ENCODE assay signal across 8 mouse cellular contexts in the genomic region with DNA sequence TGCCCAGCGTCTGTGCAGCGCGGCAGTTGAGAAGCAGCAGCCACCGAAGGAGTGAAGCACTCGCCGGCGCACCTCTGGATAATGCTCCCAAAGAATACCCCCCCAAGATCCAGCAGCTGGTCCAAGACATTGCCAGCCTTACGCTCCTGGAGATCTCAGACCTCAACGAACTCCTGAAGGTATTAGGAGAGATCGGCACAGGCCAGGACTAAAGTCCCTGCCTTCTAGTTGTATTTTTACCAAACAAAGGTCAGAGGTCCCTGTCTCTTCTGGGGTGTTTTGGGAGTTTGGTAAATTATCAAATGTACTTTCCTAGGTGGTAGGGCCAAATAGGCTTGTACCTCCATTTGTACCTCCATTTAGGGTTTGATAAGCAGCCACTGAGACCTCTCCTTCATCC. TPM values are rescaled to one million over a fixed set of nuclear protein-coding genes. Genes with fewer than 3 reads are reported as not detected.
DNase-seq lines count a peak whose midpoint lies in the region; ATAC-seq lines count a peak whose summit lies in the region.

No protein-coding gene starts in this region.

- WGBS in heart, embryonic 15.5 days = 4% methylated on average over 10 of the region's 10 CpGs
- WGBS in embryonic facial prominence, embryonic 11.5 days = 10% methylated on average over 10 of the region's 10 CpGs
- 11% methylated on average over 10 of the region's 10 CpGs for WGBS in midbrain, embryonic 14.5 days

- ATAC-seq in heart, embryonic 15.5 days (replicated peaks; ENCODE audit: insufficient number of reproducible peaks, insufficient read depth, low FRiP score, low read depth) = no peak
- no peak for ATAC-seq in embryonic facial prominence, embryonic 11.5 days (replicated peaks; ENCODE audit: insufficient number of reproducible peaks, low FRiP score, low TSS enrichment, low read depth)
- no peak for ATAC-seq in midbrain, embryonic 14.5 days (ENCODE audit: low FRiP score, low TSS enrichment)

- peak overlapping the region; percentile 73 for H3K4me2 ChIP-seq in heart, embryonic 15.5 days
- H3K4me2 ChIP-seq in embryonic facial prominence, embryonic 11.5 days (ENCODE audit: low read depth, low read length) = peak overlapping the region; percentile 76
- peak overlapping the region; percentile 92 for H3K4me2 ChIP-seq in midbrain, embryonic 14.5 days (ENCODE audit: low read length)

- no peaks in the 10 kb centered on the region for H3K27me3 ChIP-seq in heart, embryonic 15.5 days
- H3K27me3 ChIP-seq in embryonic facial prominence, embryonic 11.5 days (ENCODE audit: control insufficient read depth, insufficient read depth, low read length) = no peaks in the 10 kb centered on the region
- no peaks in the 10 kb centered on the region for H3K27me3 ChIP-seq in midbrain, embryonic 14.5 days (ENCODE audit: control insufficient read depth, insufficient read depth, low read length)

- no peak for DNase-seq in heart, adult 11 months
- no peak for DNase-seq in embryonic facial prominence, embryonic 11.5 days (ENCODE audit: low spot score)
- peak; percentile 77 to 82 for DNase-seq in kidney, adult 8-10 months
- no peak for DNase-seq in midbrain, embryonic 14.5 days
- DNase-seq in right cerebral cortex, postnatal 4 days = no peak
- DNase-seq in MN1 (ENCODE audit: low spot score) = no peak
- no peak for DNase-seq in left cerebral cortex, adult 9 months (ENCODE audit: low spot score in 2 of 2)

- H3K4me1 ChIP-seq in heart, embryonic 15.5 days (replicated peaks) = peaks cover 31% of the 10 kb centered on the region
- H3K4me1 ChIP-seq in embryonic facial prominence, embryonic 11.5 days (ENCODE audit: control insufficient read depth, insufficient read depth, low read length) = 0 out of 2 replicates have a peak, but pooled peaks cover 4% of the 10 kb centered on the region
- peaks cover 17% of the 10 kb centered on the region for H3K4me1 ChIP-seq in midbrain, embryonic 14.5 days (ENCODE audit: control insufficient read depth, insufficient read depth, low read length)

- H3K4me3 ChIP-seq in heart, embryonic 15.5 days = peak overlapping the region; percentile 78
- peak overlapping the region; percentile 85 for H3K4me3 ChIP-seq in embryonic facial prominence, embryonic 11.5 days (ENCODE audit: low read depth, low read length)
- H3K4me3 ChIP-seq in midbrain, embryonic 14.5 days (replicated peaks; ENCODE audit: low read depth, low read length) = peak overlapping the region; percentile 98

- H3K9ac ChIP-seq in heart, embryonic 15.5 days = peak overlapping the region; percentile 94
- H3K9ac ChIP-seq in embryonic facial prominence, embryonic 11.5 days (replicated peaks; ENCODE audit: low read length) = peak overlapping the region; percentile 71
- H3K9ac ChIP-seq in midbrain, embryonic 14.5 days (replicated peaks; ENCODE audit: low read length) = peak overlapping the region; percentile 84

- peaks cover 62% of the 10 kb centered on the region for H3K36me3 ChIP-seq in heart, embryonic 15.5 days
- peaks cover 18% of the 10 kb centered on the region for H3K36me3 ChIP-seq in embryonic facial prominence, embryonic 11.5 days (replicated peaks; ENCODE audit: control insufficient read depth, insufficient read depth, low read depth, low read length)
- peaks cover 66% of the 10 kb centered on the region for H3K36me3 ChIP-seq in midbrain, embryonic 14.5 days (ENCODE audit: control insufficient read depth, insufficient read depth, low read length)

- peak overlapping the region; percentile 89 for H3K27ac ChIP-seq in heart, embryonic 15.5 days
- H3K27ac ChIP-seq in embryonic facial prominence, embryonic 11.5 days (replicated peaks; ENCODE audit: low read depth, low read length) = no peak overlapping the region
- 0 out of 2 replicates have a peak overlapping the region, but pooled peaks have one; percentile 92 for H3K27ac ChIP-seq in midbrain, embryonic 14.5 days (replicated peaks; ENCODE audit: low read depth, low read length)

- no peaks in the 10 kb centered on the region for H3K9me3 ChIP-seq in heart, embryonic 15.5 days (replicated peaks)
- no peaks in the 10 kb centered on the region for H3K9me3 ChIP-seq in embryonic facial prominence, embryonic 11.5 days (replicated peaks; ENCODE audit: control insufficient read depth, low read length)
- no peaks in the 10 kb centered on the region for H3K9me3 ChIP-seq in midbrain, embryonic 14.5 days (ENCODE audit: control insufficient read depth, low read length)

RNA-seq across cellular contexts. Expression of gene Mrpl12, which starts 0.8 kb away (rescaled TPM):
- 203 and 218 TPM in 2 replicates for polyA plus RNA-seq in heart, embryonic 15.5 days (2015; fragmentation: Nextera tagmentation; extraction: Ambion mirVana)
- 161 and 162 TPM in 2 replicates for polyA plus RNA-seq in embryonic facial prominence, embryonic 11.5 days (2014; fragmentation: Nextera tagmentation; extraction: Ambion mirVana)
- polyA plus RNA-seq in midbrain, embryonic 14.5 days (2014; fragmentation: Nextera tagmentation; extraction: Ambion mirVana) = 113 and 151 TPM in 2 replicates

RNA-seq across cellular contexts. Expression of gene Slc25a10, which starts 6.4 kb away (rescaled TPM):
- polyA plus RNA-seq in heart, embryonic 15.5 days (2015; fragmentation: Nextera tagmentation; extraction: Ambion mirVana) = 32.1 and 45.0 TPM in 2 replicates
- 46.9 and 53.6 TPM in 2 replicates for polyA plus RNA-seq in embryonic facial prominence, embryonic 11.5 days (2014; fragmentation: Nextera tagmentation; extraction: Ambion mirVana)
- 23.6 and 28.4 TPM in 2 replicates for polyA plus RNA-seq in midbrain, embryonic 14.5 days (2014; fragmentation: Nextera tagmentation; extraction: Ambion mirVana)

RNA-seq across cellular contexts. Expression of gene Arl16, which starts 17.8 kb away (rescaled TPM):
- polyA plus RNA-seq in heart, embryonic 15.5 days (2015; fragmentation: Nextera tagmentation; extraction: Ambion mirVana) = 26.7 and 37.5 TPM in 2 replicates
- polyA plus RNA-seq in embryonic facial prominence, embryonic 11.5 days (2014; fragmentation: Nextera tagmentation; extraction: Ambion mirVana) = 52.3 and 60.5 TPM in 2 replicates
- polyA plus RNA-seq in midbrain, embryonic 14.5 days (2014; fragmentation: Nextera tagmentation; extraction: Ambion mirVana) = 48.8 and 56.9 TPM in 2 replicates

RNA-seq across cellular contexts. Expression of gene Ccdc137, which starts 27.3 kb away (rescaled TPM):
- 22.1 and 26.5 TPM in 2 replicates for polyA plus RNA-seq in heart, embryonic 15.5 days (2015; fragmentation: Nextera tagmentation; extraction: Ambion mirVana)
- polyA plus RNA-seq in embryonic facial prominence, embryonic 11.5 days (2014; fragmentation: Nextera tagmentation; extraction: Ambion mirVana) = 26.7 and 28.5 TPM in 2 replicates
- polyA plus RNA-seq in midbrain, embryonic 14.5 days (2014; fragmentation: Nextera tagmentation; extraction: Ambion mirVana) = 17.8 and 19.9 TPM in 2 replicates

RNA-seq across cellular contexts. Expression of gene Oxld1, which starts 27.4 kb away (rescaled TPM):
- polyA plus RNA-seq in heart, embryonic 15.5 days (2015; fragmentation: Nextera tagmentation; extraction: Ambion mirVana) = 18.1 and 21.4 TPM in 2 replicates
- polyA plus RNA-seq in embryonic facial prominence, embryonic 11.5 days (2014; fragmentation: Nextera tagmentation; extraction: Ambion mirVana) = 12.2 and 13.0 TPM in 2 replicates
- polyA plus RNA-seq in midbrain, embryonic 14.5 days (2014; fragmentation: Nextera tagmentation; extraction: Ambion mirVana) = 11.2 and 12.5 TPM in 2 replicates

Comparison
In these comparisons a context has a peak if more than half of its experiments do, and no peak if none do; other contexts are left out.
1. DNase-seq: peak in kidney, adult 8-10 months (2 of 2); none in heart, adult 11 months (single experiment), embryonic facial prominence, embryonic 11.5 days (single experiment), midbrain, embryonic 14.5 days (single experiment), right cerebral cortex, postnatal 4 days (single experiment), MN1 (single experiment) and left cerebral cortex, adult 9 months (0 of 2).
2. Peak in every context shown above with its lines, with median percentiles within 50 percentile points of each other: H3K4me2 ChIP-seq, H3K4me3 ChIP-seq and H3K9ac ChIP-seq.